Mouse (Mus musculus): ENCODE measurements at regions not wholly inside any gene's neighbourhood (a gene's known extent, or its start where the extent isn't known, plus 50 kb on each side); places are given as distances from the start of the nearest gene placed in this dataset.

DNA sequence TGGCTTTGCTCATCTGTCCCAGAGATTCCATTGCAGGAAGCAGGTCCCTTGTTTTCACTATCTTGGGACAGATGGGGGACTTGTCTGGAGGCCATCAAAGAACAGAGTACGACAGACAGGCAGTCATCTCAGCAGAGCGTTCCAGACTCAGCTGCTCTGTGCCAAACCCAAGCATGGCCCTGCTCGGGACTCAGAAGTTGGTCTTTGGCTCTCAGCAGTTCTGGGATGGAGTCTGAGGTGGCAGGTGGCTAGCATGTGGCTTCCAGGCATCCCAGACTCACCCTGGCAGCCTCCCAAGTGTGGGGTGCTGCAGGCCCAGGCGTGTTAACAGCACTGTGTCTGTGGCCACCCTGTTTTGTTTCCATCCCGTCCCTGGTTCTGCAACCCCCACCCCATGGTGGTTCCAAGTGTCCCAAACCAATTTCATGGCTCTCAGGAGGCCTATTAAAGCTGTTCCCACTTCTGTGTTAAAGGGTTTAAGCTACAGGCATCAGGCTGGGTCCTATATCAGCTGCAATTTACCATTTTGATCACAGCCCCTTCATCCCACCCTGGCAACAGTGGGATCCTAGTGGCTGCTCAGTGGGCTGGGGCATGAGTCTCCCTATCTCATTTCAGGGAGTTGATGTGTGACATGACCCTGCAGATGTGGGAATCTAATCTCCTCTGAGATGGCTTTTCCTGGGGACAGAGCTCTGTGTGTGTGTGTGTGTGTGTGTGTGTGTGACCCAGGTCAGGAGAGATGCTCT lies 51.1 kb upstream of the Sulf2 start:
- no peak overlapping the region for H3K27ac ChIP-seq (ENCODE audit: insufficient read depth, low read length)
- no peak for TF ChIP-seq CTCF (IDR thresholded peaks at IDR 0.05; ENCODE audit: borderline replicate concordance, insufficient read depth, low read depth, low read length)
- no peak for TF ChIP-seq POLR2A (IDR thresholded peaks at IDR 0.05; ENCODE audit: borderline replicate concordance, insufficient read depth, low read length)
- WGBS, result 14% methylated on average over 5 of the region's 5 CpGs
- no peaks in the 10 kb centered on the region for H3K27me3 ChIP-seq (ENCODE audit: control insufficient read depth, insufficient read depth, low read length)
- DNase-seq, result peak; percentile 37 to 55
- H3K4me3 ChIP-seq (replicated peaks; ENCODE audit: insufficient read depth, low read depth, low read length), result no peak overlapping the region
- peaks cover 11% of the 10 kb centered on the region for H3K4me1 ChIP-seq (ENCODE audit: control insufficient read depth, insufficient read depth, low read length)
